Mouse (Mus musculus): ENCODE measurements at regions not wholly inside any gene's neighbourhood (a gene's known extent, or its start where the extent isn't known, plus 50 kb on each side); places are given as distances from the start of the nearest gene placed in this dataset.

GRCm38 (mm10) chr12:110077211-110077884, 201.5 kb upstream of the Dio3 start:
- in situ Hi-C loops (cut with MboI, MseI): no loop called here

GRCm38 (mm10) chr12:110078081-110078505, 200.8 kb upstream of the Dio3 start:
- in situ Hi-C loops (cut with MboI, MseI): no loop called here

GRCm38 (mm10) chr12:110081831-110082615, 196.8 kb upstream of the Dio3 start:
- in situ Hi-C loops (cut with MboI, MseI): no loop called here

DNA sequence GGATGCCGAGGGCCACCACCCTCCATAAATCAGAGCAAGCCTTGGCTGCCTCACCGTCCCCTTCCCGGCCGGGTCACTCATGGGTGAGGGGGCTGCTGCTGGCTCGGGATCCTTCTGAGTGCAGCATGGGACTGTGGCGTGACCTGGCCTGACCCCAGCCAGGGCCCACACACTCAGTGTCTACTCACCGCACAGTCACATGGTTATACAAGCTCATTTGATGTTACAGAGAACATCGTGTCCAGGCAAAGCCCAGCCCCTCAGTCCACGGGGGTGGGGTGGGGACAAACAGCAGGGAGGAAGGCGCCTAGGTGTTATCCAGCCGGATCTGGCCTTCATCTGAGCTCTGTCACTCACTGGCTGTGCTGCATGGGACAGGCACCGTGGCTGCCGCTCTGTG, 195.9 kb upstream of the Dio3 start:
- in situ Hi-C loops (cut with MboI, MseI): no loop called here

GRCm38 (mm10) chr12:110083471-110083870, 195.4 kb upstream of the Dio3 start:
- in situ Hi-C loops (cut with MboI, MseI): no loop called here

DNA sequence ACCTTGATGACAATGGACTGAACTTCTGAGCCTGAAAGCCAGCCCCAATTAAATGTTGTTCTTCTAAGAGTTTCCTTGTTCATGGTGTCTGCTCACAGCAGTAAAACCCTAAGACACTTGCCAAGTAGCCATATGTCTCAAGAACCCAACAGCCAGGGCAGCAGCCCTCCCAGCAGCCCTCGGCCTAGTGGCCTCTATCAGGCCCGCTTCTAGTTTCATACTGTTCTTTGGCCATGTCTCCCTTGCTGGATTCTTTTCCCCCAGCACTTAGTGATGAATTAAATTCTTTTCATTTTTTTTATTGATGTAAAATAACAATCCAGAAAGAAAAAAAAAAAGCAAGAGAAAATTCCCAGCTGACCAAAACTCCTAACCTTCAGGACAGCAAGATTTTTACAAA, 191.9 kb upstream of the Dio3 start:
- in situ Hi-C loops (cut with MboI, MseI): no loop called here

DNA sequence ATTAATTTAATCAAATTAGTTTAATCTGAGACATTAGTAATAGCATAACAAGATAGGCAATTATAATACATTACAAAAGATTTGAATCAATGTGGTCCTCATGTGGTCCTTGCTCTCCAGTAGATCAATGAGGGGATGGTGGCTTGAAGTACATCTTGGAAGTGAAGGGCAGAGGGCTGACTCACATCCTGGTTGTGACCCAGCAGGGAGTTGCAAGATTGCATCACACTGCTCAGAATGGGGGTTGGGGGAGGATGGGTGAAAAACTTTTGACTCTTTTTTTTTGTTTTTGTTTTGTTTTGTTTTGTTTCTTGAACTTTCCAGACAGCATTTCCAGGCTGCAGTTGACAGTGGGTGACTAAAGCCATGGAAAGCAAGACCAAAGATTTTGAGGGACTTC, 191.1 kb upstream of the Dio3 start:
- in situ Hi-C loops (cut with MboI, MseI): no loop called here

DNA sequence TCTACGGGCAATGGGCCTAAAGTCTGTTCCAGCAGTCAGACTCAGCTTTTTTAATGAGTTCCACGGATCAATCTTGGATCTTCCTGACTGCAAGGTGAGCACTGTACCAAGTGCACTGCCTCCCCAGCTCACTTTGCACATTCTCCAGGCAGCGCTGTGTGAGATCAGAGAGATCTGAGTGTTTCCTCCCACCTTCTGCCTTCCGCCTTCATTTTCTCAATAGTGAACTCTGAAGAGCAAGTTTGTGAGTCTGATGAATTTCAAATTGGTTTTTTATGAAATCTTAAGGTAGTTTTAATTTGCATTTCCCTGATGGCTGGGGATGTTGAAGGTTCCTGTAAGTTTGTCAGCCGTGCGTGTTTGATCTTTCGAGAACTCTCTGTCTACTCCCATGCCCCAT, 176.7 kb upstream of the Dio3 start:
- in situ Hi-C loops (cut with MboI, MseI): no loop called here

GRCm38 (mm10) chr12:110112051-110112722, 166.7 kb upstream of the Dio3 start:
- in situ Hi-C loops (cut with MboI, MseI): no loop called here

DNA sequence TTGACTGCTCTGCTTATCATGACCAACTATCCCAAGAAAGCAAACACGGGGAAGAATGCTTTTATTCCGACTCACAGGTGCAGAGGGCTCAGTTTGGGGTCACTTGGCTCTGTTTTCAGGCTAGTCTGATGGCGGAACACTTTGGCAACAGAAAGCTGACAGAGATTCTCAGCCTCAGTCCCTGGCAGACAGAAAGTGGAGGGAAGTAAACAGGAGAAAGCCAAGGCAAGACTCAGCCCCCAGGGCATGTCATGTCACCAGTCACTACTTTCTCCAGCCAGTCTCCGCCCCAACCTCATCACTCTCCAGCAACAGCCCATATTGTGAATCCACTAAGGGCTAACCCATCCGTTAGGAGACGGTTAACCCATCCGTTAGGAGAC, 166.2 kb upstream of the Dio3 start:
- in situ Hi-C loops (cut with MboI, MseI): no loop called here

GRCm38 (mm10) chr12:110120141-110120540, 158.7 kb upstream of the Dio3 start:
- in situ Hi-C loops (cut with MboI, MseI): no loop called here

- in situ Hi-C loops (cut with MboI, MseI): no loop called here
Measured at GRCm38 (mm10) chr12:110122976-110123375, 155.9 kb upstream of the Dio3 start.

GRCm38 (mm10) chr12:110126525-110126924, 152.3 kb upstream of the Dio3 start:
- in situ Hi-C loops (cut with MboI, MseI): no loop called here

GRCm38 (mm10) chr12:110145379-110145778, 133.5 kb upstream of the Dio3 start:
- in situ Hi-C loops (cut with MboI, MseI): no loop called here

DNA sequence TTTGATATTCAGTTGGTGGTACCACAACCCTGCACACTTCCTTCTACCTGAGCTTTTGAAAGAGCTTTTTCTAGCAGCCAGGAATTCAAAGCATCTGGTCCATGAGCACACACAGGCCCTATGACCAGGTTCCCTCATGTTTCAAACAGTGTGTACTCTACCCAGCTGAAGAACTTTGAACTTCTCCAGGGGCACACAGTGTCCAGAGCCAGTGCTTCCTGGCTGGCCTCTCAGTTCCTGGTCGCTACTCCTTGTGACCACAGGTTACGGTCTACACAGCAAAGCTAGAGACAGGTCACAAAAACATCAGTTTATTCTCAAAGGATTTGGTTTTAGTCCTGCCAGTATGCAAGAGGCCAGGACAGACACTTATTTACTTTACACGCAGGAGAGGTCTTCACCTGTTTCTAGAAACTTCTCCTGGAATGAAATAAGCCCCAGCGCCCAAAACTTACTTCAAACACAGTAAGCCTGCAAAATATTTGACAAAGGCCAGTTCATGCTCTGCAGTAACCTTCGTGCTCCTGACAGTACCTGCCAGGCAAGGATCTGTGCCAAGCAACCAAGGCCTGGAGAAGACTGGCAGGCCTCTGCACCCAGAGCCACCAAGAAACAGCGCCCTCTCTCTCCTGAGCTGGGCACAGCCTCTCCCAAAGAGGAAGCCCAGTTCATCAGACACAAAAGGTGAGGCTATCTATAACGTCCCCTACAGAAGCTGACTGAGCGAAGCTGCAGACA, 124.5 kb upstream of the Dio3 start:
- in situ Hi-C loops (cut with MboI, MseI): loop anchor here (25.0 kb wide), 1 partner anchor 1917 kb away; no protein-coding TSS in a partner anchor

DNA sequence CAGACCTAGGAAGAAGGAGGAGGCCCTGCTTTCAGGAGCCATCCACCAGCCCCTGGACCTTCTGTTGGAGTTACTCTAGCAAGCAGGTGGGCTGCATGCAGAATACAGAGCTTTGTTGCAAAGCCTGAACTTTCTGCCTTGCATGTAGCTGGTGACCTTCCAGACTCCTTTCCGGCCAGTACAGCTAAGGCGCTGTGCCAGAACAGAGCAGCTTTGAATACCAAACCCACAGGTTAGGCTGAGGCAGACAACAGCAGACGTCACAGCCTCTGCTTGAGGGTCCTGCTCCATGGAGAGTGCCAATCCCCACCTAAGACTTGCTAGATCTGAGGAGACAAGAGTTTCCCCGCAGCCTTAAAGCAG, 123.9 kb upstream of the Dio3 start:
- in situ Hi-C loops (cut with MboI, MseI): loop anchor here (25.0 kb wide), 1 partner anchor 1918 kb away; no protein-coding TSS in a partner anchor

- in situ Hi-C loops (cut with MboI, MseI): loop anchor here (25.0 kb wide), 1 partner anchor 1919 kb away; no protein-coding TSS in a partner anchor
Measured at GRCm38 (mm10) chr12:110156441-110156840, 122.4 kb upstream of the Dio3 start.

- in situ Hi-C loops (cut with MboI, MseI): loop anchor here (25.0 kb wide), 1 partner anchor 1921 kb away; no protein-coding TSS in a partner anchor
Measured at GRCm38 (mm10) chr12:110157998-110158747, 120.7 kb upstream of the Dio3 start.

DNA sequence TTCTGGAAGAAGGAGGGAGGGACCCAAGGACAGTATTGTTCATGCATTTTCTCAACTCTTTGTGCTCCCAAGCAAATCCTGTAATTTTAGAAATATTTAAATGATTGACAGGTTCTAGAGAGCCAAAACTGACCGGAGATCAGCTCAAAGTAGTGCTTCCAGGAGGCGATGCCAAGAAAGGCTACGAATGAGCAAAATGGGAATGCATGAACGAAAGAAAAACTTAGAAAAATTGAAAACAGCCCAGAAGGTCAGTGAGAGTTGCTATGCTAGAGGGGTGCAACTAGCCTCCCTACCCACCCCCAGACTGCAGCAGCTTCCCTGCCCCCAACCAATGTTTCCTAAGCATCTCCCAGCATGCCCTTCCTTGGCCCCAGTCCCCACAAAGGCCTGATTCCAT, 117.6 kb upstream of the Dio3 start:
- in situ Hi-C loops (cut with MboI, MseI): loop anchor here (25.0 kb wide), 1 partner anchor 1924 kb away; no protein-coding TSS in a partner anchor

DNA sequence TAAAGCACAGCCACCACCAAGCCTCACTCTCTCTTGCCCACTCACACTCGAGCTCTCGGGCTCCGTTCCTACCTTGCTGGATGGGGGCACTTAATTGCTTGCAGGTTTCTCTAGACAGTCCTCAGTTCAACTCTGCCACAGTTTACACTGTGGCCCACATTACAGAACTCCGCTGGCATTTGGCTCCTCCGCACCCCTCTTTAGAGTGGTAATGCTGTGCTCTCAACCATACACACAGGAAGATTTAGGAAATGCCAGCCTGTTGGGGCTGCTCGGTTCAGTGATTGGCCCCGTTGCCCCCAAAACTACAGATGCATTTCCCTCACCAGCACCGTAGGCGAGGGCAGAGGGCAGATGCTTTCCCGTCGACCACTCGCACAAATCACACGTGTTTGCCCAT, 113.4 kb upstream of the Dio3 start:
- in situ Hi-C loops (cut with MboI, MseI): loop anchor here (25.0 kb wide), 1 partner anchor 1928 kb away; no protein-coding TSS in a partner anchor

DNA sequence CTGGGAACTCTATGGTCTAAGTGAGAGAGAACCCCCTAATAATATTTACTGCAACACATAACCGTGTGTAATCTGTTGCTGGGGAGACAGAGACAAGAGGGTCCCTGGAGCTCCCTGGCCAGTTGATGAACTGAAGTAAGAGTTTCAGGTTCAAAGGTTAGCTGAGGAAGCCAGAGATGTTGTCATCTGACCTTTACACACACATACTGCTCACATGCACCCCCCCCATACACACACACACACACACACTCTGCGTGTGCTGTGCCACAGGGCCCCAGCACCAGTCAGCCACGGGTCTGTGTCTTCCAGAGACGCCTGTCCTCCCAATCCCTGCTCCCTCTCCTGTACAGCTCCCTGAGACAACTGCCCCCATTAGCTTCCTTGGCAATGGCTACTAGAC, 110.5 kb upstream of the Dio3 start:
- in situ Hi-C loops (cut with MboI, MseI): loop anchor here (25.0 kb wide), 1 partner anchor 1931 kb away; no protein-coding TSS in a partner anchor
